Mouse (Mus musculus) mature B cell (primary cell): ENCODE results near the gene Cdc5l.

Experiments
- in situ Hi-C: fragments of 300-500 bp; cut with MboI; formaldehyde crosslinking; loops from 2 replicates; pipeline ENCODE4 v1.14.3; 2019

Gene Cdc5l

GRCm38 (mm10) chr17:45370535-45370934, 63.0 kb downstream of the Cdc5l start:
- in situ Hi-C loops: no loop called here

GRCm38 (mm10) chr17:45364871-45365270, 68.7 kb downstream of the Cdc5l start:
- in situ Hi-C loops: no loop called here

- in situ Hi-C loops: no loop called here
Observed at GRCm38 (mm10) chr17:45360950-45361349, 72.6 kb downstream of the Cdc5l start.

- in situ Hi-C loops: no loop called here
Observed at GRCm38 (mm10) chr17:45359443-45359842, 74.1 kb downstream of the Cdc5l start.

GRCm38 (mm10) chr17:45356431-45356830, 77.1 kb downstream of the Cdc5l start:
- in situ Hi-C loops: no loop called here

GRCm38 (mm10) chr17:45347951-45348350, 85.6 kb downstream of the Cdc5l start:
- in situ Hi-C loops: no loop called here
